Mouse (Mus musculus): Measurements from ENCODE around the gene Hrct1. TPM values are rescaled to one million over a fixed set of nuclear protein-coding genes. Genes with fewer than 3 reads are reported as not detected.

Gene Hrct1
- total and polyA plus RNA-seq, 3 experiments = not detected

DNA sequence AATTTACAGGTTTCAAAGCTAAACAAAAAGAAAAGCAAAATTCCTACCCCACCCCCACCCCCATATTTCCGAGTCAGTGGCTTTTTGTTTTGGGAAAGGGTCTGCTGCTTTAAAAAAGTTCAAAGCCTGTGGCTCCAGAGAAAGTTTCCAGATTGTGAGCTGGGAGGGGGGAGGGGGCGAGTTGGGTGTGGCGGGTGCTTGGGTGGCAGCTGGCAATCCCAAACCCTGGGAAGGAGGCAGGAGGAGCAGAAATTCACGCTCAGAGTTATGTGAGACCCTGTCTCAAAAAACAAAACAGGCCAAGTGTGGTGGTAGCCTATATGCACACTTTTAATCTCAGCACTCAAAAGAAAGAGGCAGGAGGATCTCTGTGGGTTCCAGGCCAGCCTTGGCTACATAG is 15.6 kb downstream of the Hrct1 start:
- H3K9ac ChIP-seq (ENCODE audit: insufficient read depth, low read depth) = no peak overlapping the region
- DNase-seq (ENCODE audit: extremely low read depth) = no peak
- H3K4me3 ChIP-seq (replicated peaks in 1 of 3; ENCODE audit: low read depth in 2 of 3, low read length in 2 of 3, poor library complexity in 1 of 3) = no peak overlapping the region
- dilution Hi-C loops (cut with MboI; ENCODE audit: extremely low pct_ligation_motif_present, extremely low pct_unique_long_range_greater_than_20kb, low sequenced_read_pairs) (no loop called here), in situ Hi-C loops (cut with MboI; ENCODE audit: low pct_ligation_motif_present, low pct_unique_long_range_greater_than_20kb, low sequenced_read_pairs) (loop anchor here (25.0 kb wide), 1 partner anchor 245 kb away; the partner anchor contains the start of gene Ccin)
- no peak for TF ChIP-seq SIN3A (IDR thresholded peaks at IDR 0.05; ENCODE audit: low read length)
- TF ChIP-seq RCOR1 (conservative IDR thresholded peaks at IDR 0.05; ENCODE audit: low read depth, low read length) = no peak
- no peak for TF ChIP-seq JUN (IDR thresholded peaks at IDR 0.05; ENCODE audit: insufficient read depth, low read depth, low read length)
- TF ChIP-seq TBP (conservative IDR thresholded peaks at IDR 0.05; ENCODE audit: low read depth, low read length) = no peak
- TF ChIP-seq CHD2 (IDR thresholded peaks at IDR 0.05; ENCODE audit: low read length) = no peak
- no peaks in the 10 kb centered on the region for H3K79me2 ChIP-seq (replicated peaks; ENCODE audit: control insufficient read depth, extremely low read depth, insufficient read depth, poor library complexity, severe bottlenecking)
- H3K36me3 ChIP-seq (replicated peaks in 1 of 2; ENCODE audit: control insufficient read depth in 1 of 2, insufficient read depth in 1 of 2, low read length in 1 of 2) = no peaks in the 10 kb centered on the region
- H3K9me3 ChIP-seq (replicated peaks; ENCODE audit: low read length) = no peaks in the 10 kb centered on the region
- H3K4me1 ChIP-seq (ENCODE audit: control insufficient read depth in 1 of 2, insufficient read depth in 2 of 2) = peaks cover 0 to 3% of the 10 kb centered on the region in 2 experiments; a peak in 1 of 4 replicates
- peak overlapping the region; percentile 22; the same call in 1 of the 2 replicates for H3K4me2 ChIP-seq (ENCODE audit: insufficient read depth, low read depth, poor library complexity, severe bottlenecking)
- H3K27me3 ChIP-seq (replicated peaks) = peaks cover 13% of the 10 kb centered on the region
- H3K27ac ChIP-seq (ENCODE audit: insufficient read depth, low read depth) = no peak overlapping the region

GRCm38 (mm10) chr4:43743099-43743498 is 16.1 kb downstream of the Hrct1 start:
- no peak for TF ChIP-seq JUN (IDR thresholded peaks at IDR 0.05; ENCODE audit: insufficient read depth, low read depth, low read length)
- peak in 1 of 2 experiments; percentile 34; a peak in 1 of 4 replicates for TF ChIP-seq CTCF (conservative IDR thresholded peaks at IDR 0.05 in 1 of 2, IDR thresholded peaks at IDR 0.05 in 1 of 2; ENCODE audit: low read depth in 2 of 2, low read length in 2 of 2)
- no peak for TF ChIP-seq POLR2AphosphoS2 (IDR thresholded peaks at IDR 0.05; ENCODE audit: low read depth, low read length)
- TF ChIP-seq TCF12 (IDR thresholded peaks at IDR 0.05; ENCODE audit: low read depth, low read length) = no peak
- TF ChIP-seq RAD21 (IDR thresholded peaks at IDR 0.05; ENCODE audit: low read depth, low read length) = peak; percentile 3
- TF ChIP-seq MAZ (IDR thresholded peaks at IDR 0.05; ENCODE audit: low read depth, low read length) = no peak
- dilution Hi-C loops (cut with MboI; ENCODE audit: extremely low pct_ligation_motif_present, extremely low pct_unique_long_range_greater_than_20kb, low sequenced_read_pairs) = no loop called here

DNA sequence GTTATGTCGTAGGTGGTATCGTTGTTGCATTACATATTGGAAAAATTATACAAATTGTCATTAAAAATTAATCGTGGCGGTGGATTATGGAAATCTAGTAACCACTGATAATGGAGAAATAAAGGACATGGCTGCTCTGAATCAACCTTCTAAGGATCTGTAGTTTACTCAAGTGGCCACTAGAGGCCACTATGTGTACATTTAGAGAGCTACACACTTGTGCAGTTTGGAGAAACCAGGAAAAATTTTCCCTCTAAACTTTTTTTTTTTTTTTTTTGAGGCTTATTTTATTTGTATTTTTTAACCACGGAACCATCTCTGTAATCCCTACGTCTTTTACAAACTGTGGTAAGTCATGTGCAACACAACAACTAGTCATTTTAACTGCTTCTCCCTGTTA is 18.2 kb downstream of the Hrct1 start:
- in situ Hi-C loops (cut with MboI; ENCODE audit: low pct_ligation_motif_present, low pct_unique_long_range_greater_than_20kb, low sequenced_read_pairs) = loop anchor here (25.0 kb wide), 1 partner anchor 242 kb away; the partner anchor contains the start of gene Ccin
- Histone ChIP-seq H3K36me3 (replicated peaks in 1 of 2; ENCODE audit: control insufficient read depth in 1 of 2, insufficient read depth in 1 of 2, low read length in 1 of 2) (no peaks in the 10 kb centered on the region), H3K4me3 (replicated peaks in 1 of 3; ENCODE audit: low read depth in 2 of 3, low read length in 2 of 3, poor library complexity in 1 of 3) (no peak overlapping the region), H3K4me1 (ENCODE audit: control insufficient read depth in 1 of 2, insufficient read depth in 2 of 2) (peaks cover 0 to 3% of the 10 kb centered on the region in 2 experiments; a peak in 1 of 4 replicates), H3K4me2 (ENCODE audit: insufficient read depth, low read depth, poor library complexity, severe bottlenecking) (no peak overlapping the region), H3K27ac (ENCODE audit: insufficient read depth, low read depth) (no peak overlapping the region), H3K9me3 (replicated peaks; ENCODE audit: low read length) (peaks cover 7% of the 10 kb centered on the region), H3K27me3 (replicated peaks) (peaks cover 9% of the 10 kb centered on the region), H3K79me2 (replicated peaks; ENCODE audit: control insufficient read depth, extremely low read depth, insufficient read depth, poor library complexity, severe bottlenecking) (no peaks in the 10 kb centered on the region), H3K9ac (ENCODE audit: insufficient read depth, low read depth) (no peak overlapping the region)
- dilution Hi-C loops (cut with MboI; ENCODE audit: extremely low pct_ligation_motif_present, extremely low pct_unique_long_range_greater_than_20kb, low sequenced_read_pairs) = no loop called here
- TF ChIP-seq POLR2A (IDR thresholded peaks at IDR 0.05; ENCODE audit: low read depth, low read length) (no peak), E2F4 (IDR thresholded peaks at IDR 0.05; ENCODE audit: insufficient replicate concordance, low read depth, low read length) (no peak), CTCF (conservative IDR thresholded peaks at IDR 0.05 in 1 of 2, IDR thresholded peaks at IDR 0.05 in 1 of 2; ENCODE audit: low read depth in 2 of 2, low read length in 2 of 2) (peak; percentile 54 to 81; a peak in 3 of 4 replicates), ETS1 (conservative IDR thresholded peaks at IDR 0.05; ENCODE audit: low read depth, low read length) (no peak), SMC3 (IDR thresholded peaks at IDR 0.05; ENCODE audit: low read depth, low read length) (peak; percentile 55), CHD1 (IDR thresholded peaks at IDR 0.05; ENCODE audit: low read depth, low read length) (no peak), MEF2A (IDR thresholded peaks at IDR 0.05; ENCODE audit: borderline replicate concordance, low read depth, low read length) (no peak), RCOR1 (conservative IDR thresholded peaks at IDR 0.05; ENCODE audit: low read depth, low read length) (no peak), RAD21 (IDR thresholded peaks at IDR 0.05; ENCODE audit: low read depth, low read length) (peak; percentile 84), GABPA (IDR thresholded peaks at IDR 0.05; ENCODE audit: insufficient replicate concordance, low read depth, low read length) (no peak), ZNF384 (IDR thresholded peaks at IDR 0.05; ENCODE audit: low read depth, low read length) (peak; percentile 54), USF1 (IDR thresholded peaks at IDR 0.05; ENCODE audit: low read depth, low read length) (no peak)
- DNase-seq (ENCODE audit: extremely low read depth) = peak; percentile 24

More at GRCm38 (mm10) chr4:43743099-43743498, 16.1 kb downstream of the Hrct1 start:
- H3K27ac ChIP-seq (ENCODE audit: insufficient read depth, low read depth) = no peak overlapping the region
- H3K36me3 ChIP-seq (replicated peaks in 1 of 2; ENCODE audit: control insufficient read depth in 1 of 2, insufficient read depth in 1 of 2, low read length in 1 of 2) = no peaks in the 10 kb centered on the region
- H3K9me3 ChIP-seq (replicated peaks; ENCODE audit: low read length) = no peaks in the 10 kb centered on the region
- H3K4me1 ChIP-seq (ENCODE audit: control insufficient read depth in 1 of 2, insufficient read depth in 2 of 2) = peaks cover 0 to 3% of the 10 kb centered on the region in 2 experiments; a peak in 1 of 4 replicates
- DNase-seq (ENCODE audit: extremely low read depth) = no peak
- H3K4me2 ChIP-seq (ENCODE audit: insufficient read depth, low read depth, poor library complexity, severe bottlenecking) = no peak overlapping the region
- in situ Hi-C loops (cut with MboI; ENCODE audit: low pct_ligation_motif_present, low pct_unique_long_range_greater_than_20kb, low sequenced_read_pairs) = loop anchor here (25.0 kb wide), 1 partner anchor 244 kb away; the partner anchor contains the start of gene Ccin
- H3K9ac ChIP-seq (ENCODE audit: insufficient read depth, low read depth) = no peak overlapping the region
- H3K27me3 ChIP-seq (replicated peaks) = peaks cover 10% of the 10 kb centered on the region
- no peaks in the 10 kb centered on the region for H3K79me2 ChIP-seq (replicated peaks; ENCODE audit: control insufficient read depth, extremely low read depth, insufficient read depth, poor library complexity, severe bottlenecking)
- no peak overlapping the region for H3K4me3 ChIP-seq (replicated peaks in 1 of 3; ENCODE audit: low read depth in 2 of 3, low read length in 2 of 3, poor library complexity in 1 of 3)

Data from CH12.LX (cell line).